Mouse (Mus musculus) bone marrow, adult 2 months (tissue): Measurements from ENCODE around the gene Alkbh1.

Source experiments
- CTCF ChIP-seq: fragments of 200-500 bp; IDR thresholded peaks from 2 replicates; pipeline ENCODE4 v1.5.1; 2011; ENCODE audit warnings: low read length, control low read depth; ENCODE audit not compliant: control insufficient read depth, insufficient read depth
- POLR2A ChIP-seq: fragments of 200-500 bp; IDR thresholded peaks from 2 replicates; pipeline ENCODE4 v1.6.1; 2011; ENCODE audit warnings: low read depth, mild to moderate bottlenecking, control low read depth, low read length, borderline replicate concordance; ENCODE audit not compliant: control insufficient read depth

- no peak for TF ChIP-seq CTCF
- no peak for TF ChIP-seq POLR2A
Measured at GRCm38 (mm10) chr12:87444211-87444610, 394 bp upstream of the Alkbh1 start.
